Comparison of ENCODE assay signal across 7 mouse cellular contexts in the genomic region with DNA sequence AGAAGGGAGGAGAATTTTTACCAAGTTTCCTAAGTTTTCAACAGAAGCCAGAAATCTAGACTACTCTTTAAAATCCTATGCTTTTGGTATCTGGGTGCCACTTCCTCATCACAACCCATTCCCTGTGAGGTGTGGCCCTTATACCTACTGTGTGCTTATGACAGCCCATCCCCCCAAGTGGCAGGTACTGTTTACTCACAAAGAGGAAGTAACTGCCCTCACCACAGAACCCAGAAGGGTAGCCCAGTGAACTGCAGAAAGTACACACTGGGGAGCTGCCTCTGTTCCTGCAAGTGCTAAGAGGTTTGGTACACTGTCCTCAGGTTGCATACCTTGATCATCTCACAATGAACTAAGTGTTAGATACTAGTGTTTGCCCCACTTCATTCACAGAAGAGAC. TPM values are rescaled to one million over a fixed set of nuclear protein-coding genes. Genes with fewer than 3 reads are reported as not detected.
DNase-seq lines count a peak whose midpoint lies in the region; ATAC-seq and TF ChIP-seq lines count a peak whose summit lies in the region.

No protein-coding gene starts in this region.

- no peaks in the 10 kb centered on the region for H3K9me3 ChIP-seq in liver, embryonic 11.5 days (ENCODE audit: control insufficient read depth, low read length)
- H3K9me3 ChIP-seq in forebrain, embryonic 14.5 days (replicated peaks; ENCODE audit: control insufficient read depth, low read length) = no peaks in the 10 kb centered on the region
- no peaks in the 10 kb centered on the region for H3K9me3 ChIP-seq in liver, postnatal 0 days (ENCODE audit: low read length)
- no peaks in the 10 kb centered on the region for H3K9me3 ChIP-seq in stomach, embryonic 15.5 days

- peak overlapping the region; percentile 97 for H3K4me2 ChIP-seq in liver, embryonic 11.5 days
- H3K4me2 ChIP-seq in forebrain, embryonic 14.5 days (ENCODE audit: low read length) = no peak overlapping the region
- H3K4me2 ChIP-seq in liver, postnatal 0 days (ENCODE audit: low read depth, low read length) = peak overlapping the region; percentile 80
- H3K4me2 ChIP-seq in stomach, embryonic 15.5 days = peak overlapping the region; percentile 86

- TF ChIP-seq EP300 in liver, postnatal 0 days (IDR thresholded peaks at IDR 0.05; ENCODE audit: low read depth) = no peak

- no peaks in the 10 kb centered on the region for H3K36me3 ChIP-seq in liver, embryonic 11.5 days (ENCODE audit: control insufficient read depth, insufficient read depth, low read length)
- H3K36me3 ChIP-seq in forebrain, embryonic 14.5 days (ENCODE audit: control insufficient read depth, insufficient read depth, low read length) = no peaks in the 10 kb centered on the region
- H3K36me3 ChIP-seq in liver, postnatal 0 days (replicated peaks; ENCODE audit: insufficient read depth, low read length) = no peaks in the 10 kb centered on the region
- no peaks in the 10 kb centered on the region for H3K36me3 ChIP-seq in stomach, embryonic 15.5 days

- H3K27ac ChIP-seq in liver, embryonic 11.5 days (ENCODE audit: low read depth, low read length) = no peak overlapping the region
- H3K27ac ChIP-seq in forebrain, embryonic 14.5 days (ENCODE audit: low read depth, low read length) = no peak overlapping the region
- H3K27ac ChIP-seq in liver, postnatal 0 days (ENCODE audit: low read depth) = peak overlapping the region; percentile 98
- H3K27ac ChIP-seq in stomach, embryonic 15.5 days = 0 out of 2 replicates have a peak overlapping the region, but pooled peaks have one; percentile 98

- H3K4me1 ChIP-seq in liver, embryonic 11.5 days (replicated peaks; ENCODE audit: control insufficient read depth, insufficient read depth, low read length) = peaks cover 26% of the 10 kb centered on the region
- peaks cover 18% of the 10 kb centered on the region for H3K4me1 ChIP-seq in forebrain, embryonic 14.5 days (ENCODE audit: control insufficient read depth, insufficient read depth, low read length)
- peaks cover 30% of the 10 kb centered on the region for H3K4me1 ChIP-seq in liver, postnatal 0 days (ENCODE audit: insufficient read depth)
- peaks cover 30% of the 10 kb centered on the region for H3K4me1 ChIP-seq in stomach, embryonic 15.5 days

- ATAC-seq in liver, embryonic 11.5 days (replicated peaks; ENCODE audit: low FRiP score) = no peak
- no peak for ATAC-seq in forebrain, embryonic 14.5 days
- no peak for ATAC-seq in liver, postnatal 0 days
- ATAC-seq in stomach, embryonic 15.5 days (ENCODE audit: insufficient read depth, low FRiP score, low read depth) = no peak

- H3K27me3 ChIP-seq in liver, embryonic 11.5 days (replicated peaks; ENCODE audit: control insufficient read depth, insufficient read depth, low read length) = no peaks in the 10 kb centered on the region
- no peaks in the 10 kb centered on the region for H3K27me3 ChIP-seq in forebrain, embryonic 14.5 days (replicated peaks; ENCODE audit: control insufficient read depth, insufficient read depth, low read length)
- no peaks in the 10 kb centered on the region for H3K27me3 ChIP-seq in liver, postnatal 0 days (ENCODE audit: insufficient read depth, low read length)
- no peaks in the 10 kb centered on the region for H3K27me3 ChIP-seq in stomach, embryonic 15.5 days (replicated peaks)

- H3K4me3 ChIP-seq in liver, embryonic 11.5 days (ENCODE audit: low read depth, low read length) = peak overlapping the region; percentile 79
- no peak overlapping the region for H3K4me3 ChIP-seq in forebrain, embryonic 14.5 days (ENCODE audit: low read depth, low read length)
- peak overlapping the region; percentile 97 for H3K4me3 ChIP-seq in liver, postnatal 0 days (ENCODE audit: low read depth, low read length)
- H3K4me3 ChIP-seq in stomach, embryonic 15.5 days (replicated peaks) = peak overlapping the region; percentile 99

- DNase-seq in liver, embryonic 11.5 days (ENCODE audit: low spot score) = no peak
- DNase-seq in liver = no peak
- no peak for DNase-seq in forebrain, embryonic 14.5 days (ENCODE audit: low spot score)
- DNase-seq in liver, postnatal 0 days = peak; percentile 38
- no peak for DNase-seq in Muller cell, postnatal 12 days (ENCODE audit: inconsistent ontology term)
- DNase-seq in embryo, embryonic 10 days (ENCODE audit: low spot score) = no peak

- peak overlapping the region; percentile 88; the same call in 1 of the 2 replicates for H3K9ac ChIP-seq in liver, embryonic 11.5 days (ENCODE audit: low read depth, low read length)
- H3K9ac ChIP-seq in forebrain, embryonic 14.5 days (ENCODE audit: low read length) = peak overlapping the region; percentile 98; the same call in 1 of the 2 replicates
- H3K9ac ChIP-seq in liver, postnatal 0 days (replicated peaks) = peak overlapping the region; percentile 97
- 0 out of 2 replicates have a peak overlapping the region, but pooled peaks have one; percentile 98 for H3K9ac ChIP-seq in stomach, embryonic 15.5 days

- TF ChIP-seq CTCF in liver, postnatal 0 days (IDR thresholded peaks at IDR 0.05; ENCODE audit: low read depth) = no peak

RNA-seq across cellular contexts. Expression of a gene that starts 2.0 kb away (rescaled TPM):
- polyA plus RNA-seq in liver, embryonic 11.5 days (2014; fragmentation: Nextera tagmentation; extraction: Ambion mirVana) = 71.5 and 82.3 TPM in 2 replicates
- polyA plus RNA-seq in forebrain, embryonic 14.5 days (2014; fragmentation: Nextera tagmentation; extraction: Ambion mirVana) = 73.5 and 86.4 TPM in 2 replicates
- polyA plus RNA-seq in liver, postnatal 0 days (2015; fragmentation: Nextera tagmentation; extraction: Ambion mirVana) = 26.2 and 28.2 TPM in 2 replicates
- polyA plus RNA-seq in stomach, embryonic 15.5 days (2015; fragmentation: Nextera tagmentation; extraction: Ambion mirVana) = 69.1 and 76.4 TPM in 2 replicates

RNA-seq across cellular contexts. Expression of a gene that starts 9.5 kb away (rescaled TPM):
- polyA plus RNA-seq in liver, embryonic 11.5 days (2014; fragmentation: Nextera tagmentation; extraction: Ambion mirVana) = 7.4 and 8.3 TPM in 2 replicates
- polyA plus RNA-seq in forebrain, embryonic 14.5 days (2014; fragmentation: Nextera tagmentation; extraction: Ambion mirVana) = 0.05 and 0.14 TPM in 2 replicates
- 7.0 TPM in 2 replicates for polyA plus RNA-seq in liver, postnatal 0 days (2015; fragmentation: Nextera tagmentation; extraction: Ambion mirVana)
- 7.9 and 8.7 TPM in 2 replicates for polyA plus RNA-seq in stomach, embryonic 15.5 days (2015; fragmentation: Nextera tagmentation; extraction: Ambion mirVana)

RNA-seq across cellular contexts. Expression of a gene that starts 57.9 kb away (rescaled TPM):
- polyA plus RNA-seq in liver, embryonic 11.5 days (2014; fragmentation: Nextera tagmentation; extraction: Ambion mirVana) = 0.29 and 0.30 TPM in 2 replicates
- polyA plus RNA-seq in forebrain, embryonic 14.5 days (2014; fragmentation: Nextera tagmentation; extraction: Ambion mirVana) = 16.8 and 17.4 TPM in 2 replicates
- polyA plus RNA-seq in liver, postnatal 0 days (2015; fragmentation: Nextera tagmentation; extraction: Ambion mirVana) = not detected in 2 replicates
- 0.77 and 0.80 TPM in 2 replicates for polyA plus RNA-seq in stomach, embryonic 15.5 days (2015; fragmentation: Nextera tagmentation; extraction: Ambion mirVana)

Comparison
In these comparisons a context has a peak if more than half of its experiments do, and no peak if none do; other contexts are left out.
1. H3K27ac ChIP-seq: peak in liver, postnatal 0 days (single experiment) and stomach, embryonic 15.5 days (single experiment); none in liver, embryonic 11.5 days (single experiment) and forebrain, embryonic 14.5 days (single experiment).
2. Peak in every context shown above with its lines, with median percentiles within 50 percentile points of each other: H3K9ac ChIP-seq.